Mouse (Mus musculus): ENCODE measurements around the gene Mfsd12. TPM values are rescaled to one million over a fixed set of nuclear protein-coding genes. Genes with fewer than 3 reads are reported as not detected.

Mfsd12 gene
- polyA plus RNA-seq, 1 experiment from 2014 or later, result 11.5 TPM

DNA sequence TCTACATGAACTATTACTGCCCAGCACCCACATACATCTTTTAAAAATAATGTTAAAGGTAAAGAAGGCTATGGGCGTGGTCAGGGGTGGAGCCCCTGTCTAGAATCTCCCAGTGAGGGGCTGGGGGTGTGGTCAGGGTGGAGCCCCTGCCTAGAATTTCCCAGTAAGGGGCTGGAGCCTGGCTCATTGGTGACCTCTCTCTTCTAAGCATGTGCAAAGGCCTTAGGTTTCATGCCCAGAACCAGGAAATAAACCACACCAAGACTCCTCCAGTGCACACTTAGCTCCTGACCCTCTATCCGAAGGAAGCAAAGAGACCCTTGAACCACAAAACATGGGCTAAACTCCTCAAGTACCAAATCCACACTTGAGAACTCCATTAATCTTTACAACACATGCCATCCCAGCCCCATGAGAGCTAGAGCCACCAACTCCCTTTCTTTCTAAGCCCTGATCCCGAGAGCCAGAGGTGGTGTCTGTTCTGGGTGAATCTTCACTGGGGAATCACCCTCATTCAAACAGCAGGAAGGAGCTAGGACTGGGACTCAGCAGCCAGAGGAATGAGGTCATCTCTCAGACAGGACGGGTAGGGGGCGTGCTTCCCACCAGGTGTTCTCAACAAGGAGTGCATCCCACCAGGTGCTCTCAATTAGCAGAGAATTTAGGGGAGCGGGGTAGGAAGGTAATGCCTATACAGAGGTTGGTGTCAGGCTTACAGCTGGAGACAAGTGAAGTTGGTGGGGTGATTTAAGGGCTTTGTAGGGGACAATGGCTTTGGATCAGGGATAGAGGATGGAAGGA lies 19.5 kb downstream of the Mfsd12 start:
- Histone ChIP-seq H3K27me3 (replicated peaks; ENCODE audit: control insufficient read depth, insufficient read depth, low read length) (no peaks in the 10 kb centered on the region), H3K4me1 (replicated peaks; ENCODE audit: control insufficient read depth, insufficient read depth, low read length) (peaks cover 24% of the 10 kb centered on the region), H3K9ac (replicated peaks; ENCODE audit: low read depth, low read length) (peak overlapping the region; percentile 88), H3K9me3 (ENCODE audit: control insufficient read depth, low read length) (no peaks in the 10 kb centered on the region), H3K4me3 (replicated peaks; ENCODE audit: low read length) (peak overlapping the region; percentile 78), H3K27ac (ENCODE audit: low read length) (no peak overlapping the region), H3K36me3 (ENCODE audit: control insufficient read depth, insufficient read depth) (0 out of 2 replicates have a peak, but pooled peaks cover 2% of the 10 kb centered on the region), H3K4me2 (ENCODE audit: low read length) (peak overlapping the region; percentile 89)
- ATAC-seq, result no peak
- 38% methylated on average over 6 of the region's 6 CpGs for WGBS

DNA sequence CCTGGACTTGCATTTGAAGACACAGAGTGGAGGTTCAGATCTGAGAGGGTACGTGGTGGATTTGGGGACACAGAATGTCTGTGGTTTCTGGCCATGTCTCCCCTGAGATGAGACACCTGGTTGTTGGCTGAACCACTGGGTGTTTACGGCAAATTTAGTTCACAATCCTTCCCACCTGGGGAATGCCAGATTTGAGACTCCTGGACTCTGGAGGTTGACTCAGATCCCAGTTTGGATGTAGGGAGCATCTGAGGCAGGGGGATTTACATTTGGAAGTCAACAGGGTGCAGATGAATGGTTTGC lies 20.0 kb downstream of the Mfsd12 start:
- Histone ChIP-seq H3K4me2 (ENCODE audit: low read length) (peak overlapping the region; percentile 89), H3K4me3 (replicated peaks; ENCODE audit: low read length) (peak overlapping the region; percentile 78), H3K4me1 (replicated peaks; ENCODE audit: control insufficient read depth, insufficient read depth, low read length) (peaks cover 24% of the 10 kb centered on the region), H3K9ac (replicated peaks; ENCODE audit: low read depth, low read length) (peak overlapping the region; percentile 88), H3K9me3 (ENCODE audit: control insufficient read depth, low read length) (no peaks in the 10 kb centered on the region), H3K27ac (ENCODE audit: low read length) (no peak overlapping the region), H3K36me3 (ENCODE audit: control insufficient read depth, insufficient read depth) (0 out of 2 replicates have a peak, but pooled peaks cover 2% of the 10 kb centered on the region), H3K27me3 (replicated peaks; ENCODE audit: control insufficient read depth, insufficient read depth, low read length) (no peaks in the 10 kb centered on the region)
- no peak for ATAC-seq
- 49% methylated on average over 2 of the region's 2 CpGs for WGBS

DNA sequence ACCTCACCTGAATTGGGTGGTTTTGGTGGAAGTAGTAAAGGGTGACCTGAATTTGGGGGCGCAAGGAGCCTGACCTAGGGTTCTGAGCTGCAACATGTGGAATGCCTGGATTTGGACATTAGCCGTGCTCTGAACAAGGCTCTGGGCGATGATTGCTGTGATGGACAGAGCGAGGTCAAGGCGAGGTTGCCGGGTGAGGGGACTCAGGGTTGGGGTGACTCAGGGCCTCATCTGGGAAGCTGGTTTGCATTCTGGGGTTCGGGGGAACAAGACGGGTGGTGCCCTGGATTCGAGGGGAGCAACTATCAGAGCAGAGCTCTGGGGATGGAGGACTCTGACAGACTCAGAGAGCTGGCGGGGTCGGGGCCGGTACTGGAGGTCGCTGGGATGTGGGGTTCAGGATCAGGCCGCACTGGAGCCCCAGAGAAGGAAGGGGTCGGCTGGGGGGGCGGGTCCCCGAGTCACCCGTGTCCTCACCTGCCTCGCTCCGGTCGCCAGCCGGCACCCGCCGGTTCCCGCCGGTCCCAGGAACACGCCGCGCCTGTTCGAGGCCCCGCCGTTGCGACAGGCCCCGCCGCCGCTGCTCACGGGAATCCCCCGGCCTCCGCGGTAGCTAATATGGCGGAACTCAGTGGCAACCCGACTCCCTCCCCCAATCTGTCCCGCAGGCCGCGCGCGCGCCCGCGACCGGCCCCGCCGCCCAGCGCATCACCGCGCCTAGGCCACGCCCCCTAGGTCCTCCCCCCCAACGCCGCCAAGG lies 20.7 kb downstream of the Mfsd12 start, which contains the start of gene Fzr1:
Gene Fzr1 (minus strand): TSS at position 724 of the 760 bp plus-strand sequence.
- Histone ChIP-seq H3K4me3 (replicated peaks; ENCODE audit: low read length) (peak within 1 kb of the TSS; percentile 78), H3K4me2 (ENCODE audit: low read length) (peak within 1 kb of the TSS; percentile 89), H3K9ac (replicated peaks; ENCODE audit: low read depth, low read length) (peak within 1 kb of the TSS; percentile 88), H3K36me3 (ENCODE audit: control insufficient read depth, insufficient read depth) (0 out of 2 replicates have a peak, but pooled peaks cover 2% of the 10 kb centered on the region), H3K27me3 (replicated peaks; ENCODE audit: control insufficient read depth, insufficient read depth, low read length) (no peaks in the 10 kb centered on the region), H3K9me3 (ENCODE audit: control insufficient read depth, low read length) (no peaks in the 10 kb centered on the region), H3K27ac (ENCODE audit: low read length) (peak within 1 kb of the TSS; percentile 70), H3K4me1 (replicated peaks; ENCODE audit: control insufficient read depth, insufficient read depth, low read length) (peaks cover 24% of the 10 kb centered on the region)
- WGBS, result under 1% methylated on average over 54 of the region's 59 CpGs
- peak; percentile 64; the same call in 1 of the 2 replicates for ATAC-seq

DNA sequence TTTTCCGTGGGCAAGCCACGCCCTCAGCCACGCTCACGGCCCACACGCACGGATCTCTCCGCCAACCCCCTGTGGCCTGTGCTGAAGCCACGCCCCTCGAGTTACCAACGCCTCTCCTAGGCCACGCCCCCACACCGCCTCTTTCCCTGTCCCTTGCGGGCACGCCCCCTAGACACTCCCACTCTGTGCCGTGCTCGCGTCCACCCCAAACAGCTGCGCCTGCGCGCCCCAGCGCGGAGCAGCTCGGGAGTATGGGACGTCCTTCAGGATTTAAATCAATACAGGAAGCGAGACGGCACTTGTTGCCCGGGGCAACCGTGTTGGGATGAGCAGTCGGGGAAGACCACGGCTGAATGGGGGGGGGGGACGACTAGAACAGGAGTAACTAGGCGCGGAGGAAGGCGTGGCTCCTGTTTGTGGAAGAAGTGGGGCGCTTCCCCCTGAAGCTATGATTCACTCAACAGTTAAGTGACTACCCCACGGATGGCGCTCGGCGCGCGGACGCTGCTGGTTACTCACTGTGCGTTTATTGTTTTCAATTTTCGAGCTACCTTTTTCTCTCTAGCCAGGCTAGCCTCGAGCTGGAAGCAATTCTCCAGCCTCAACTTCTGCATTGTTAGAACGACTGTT lies 21.4 kb downstream of the Mfsd12 start:
- WGBS, result under 1% methylated on average over 46 of the region's 46 CpGs
- Histone ChIP-seq H3K9me3 (ENCODE audit: control insufficient read depth, low read length) (no peaks in the 10 kb centered on the region), H3K9ac (replicated peaks; ENCODE audit: low read depth, low read length) (peak overlapping the region; percentile 40), H3K4me3 (replicated peaks; ENCODE audit: low read length) (peak overlapping the region; percentile 78), H3K36me3 (ENCODE audit: control insufficient read depth, insufficient read depth) (no peaks in the 10 kb centered on the region), H3K27me3 (replicated peaks; ENCODE audit: control insufficient read depth, insufficient read depth, low read length) (no peaks in the 10 kb centered on the region), H3K4me2 (ENCODE audit: low read length) (peak overlapping the region; percentile 66), H3K27ac (ENCODE audit: low read length) (peak overlapping the region; percentile 69), H3K4me1 (replicated peaks; ENCODE audit: control insufficient read depth, insufficient read depth, low read length) (peaks cover 24% of the 10 kb centered on the region)
- ATAC-seq, result peak; percentile 97

DNA sequence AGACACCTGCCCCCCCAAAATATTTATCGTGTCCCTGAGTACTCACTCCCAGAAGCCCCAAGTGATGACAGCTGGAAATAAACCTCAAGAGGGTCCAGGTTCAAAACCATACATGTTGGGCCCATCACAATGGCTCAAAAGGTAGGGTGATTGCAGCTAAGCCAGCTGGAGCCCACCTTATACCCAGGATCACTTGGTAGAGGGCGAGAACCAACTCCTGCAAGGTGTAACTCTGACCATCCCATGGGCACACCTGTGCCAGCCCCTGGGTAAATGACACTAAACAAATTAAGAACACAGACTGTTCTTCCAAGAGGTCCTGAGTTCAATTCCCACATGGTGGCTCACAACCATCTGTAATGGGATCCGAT lies 21.9 kb downstream of the Mfsd12 start:
- H3K27me3 ChIP-seq (replicated peaks; ENCODE audit: control insufficient read depth, insufficient read depth, low read length), result no peaks in the 10 kb centered on the region
- peak overlapping the region; percentile 69 for H3K27ac ChIP-seq (ENCODE audit: low read length)
- H3K36me3 ChIP-seq (ENCODE audit: control insufficient read depth, insufficient read depth), result no peaks in the 10 kb centered on the region
- H3K4me1 ChIP-seq (replicated peaks; ENCODE audit: control insufficient read depth, insufficient read depth, low read length), result peaks cover 24% of the 10 kb centered on the region
- ATAC-seq, result peak; percentile 4; the same call in 1 of the 2 replicates
- H3K4me3 ChIP-seq (replicated peaks; ENCODE audit: low read length), result peak overlapping the region; percentile 78
- peak overlapping the region; percentile 66 for H3K4me2 ChIP-seq (ENCODE audit: low read length)
- H3K9me3 ChIP-seq (ENCODE audit: control insufficient read depth, low read length), result no peaks in the 10 kb centered on the region
- WGBS, result 53% methylated on average over 3 of the region's 3 CpGs
- H3K9ac ChIP-seq (replicated peaks; ENCODE audit: low read depth, low read length), result peak overlapping the region; percentile 40; the same call in 1 of the 2 replicates

DNA sequence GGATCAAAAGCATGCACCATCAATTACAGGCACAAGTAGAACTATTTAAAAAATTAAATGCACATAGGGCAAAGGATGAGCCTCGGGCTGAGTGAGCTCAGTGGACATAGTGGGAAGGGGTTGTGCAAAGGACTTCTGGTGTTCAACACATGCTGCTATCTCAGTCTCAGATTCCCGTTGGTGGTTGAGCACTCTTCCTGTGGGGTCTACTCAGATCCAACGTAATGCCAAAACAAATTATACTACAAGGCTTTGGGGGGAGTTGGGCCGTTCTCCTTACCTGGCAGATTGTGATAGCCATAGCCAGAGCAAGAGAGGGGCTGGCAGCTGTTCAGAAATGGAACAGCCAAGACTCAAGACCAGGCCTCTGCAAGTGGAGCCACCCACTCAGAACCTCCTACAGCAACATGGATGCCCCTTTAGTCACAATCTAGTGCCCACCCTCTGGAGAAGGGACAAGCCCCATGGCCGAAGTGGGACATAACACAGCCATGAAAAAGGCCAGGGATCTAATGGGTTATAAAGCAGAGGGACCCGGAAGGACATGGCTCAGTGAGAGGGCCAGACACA lies 22.6 kb downstream of the Mfsd12 start:
- no peak overlapping the region for H3K9ac ChIP-seq (replicated peaks; ENCODE audit: low read depth, low read length)
- H3K27ac ChIP-seq (ENCODE audit: low read length), result no peak overlapping the region
- ATAC-seq, result no peak
- H3K4me1 ChIP-seq (replicated peaks; ENCODE audit: control insufficient read depth, insufficient read depth, low read length), result peaks cover 25% of the 10 kb centered on the region
- H3K9me3 ChIP-seq (ENCODE audit: control insufficient read depth, low read length), result no peaks in the 10 kb centered on the region
- H3K4me3 ChIP-seq (replicated peaks; ENCODE audit: low read length), result no peak overlapping the region
- H3K27me3 ChIP-seq (replicated peaks; ENCODE audit: control insufficient read depth, insufficient read depth, low read length), result no peaks in the 10 kb centered on the region
- no peaks in the 10 kb centered on the region for H3K36me3 ChIP-seq (ENCODE audit: control insufficient read depth, insufficient read depth)
- WGBS, result 89% methylated on average over 6 of the region's 6 CpGs
- no peak overlapping the region for H3K4me2 ChIP-seq (ENCODE audit: low read length)

DNA sequence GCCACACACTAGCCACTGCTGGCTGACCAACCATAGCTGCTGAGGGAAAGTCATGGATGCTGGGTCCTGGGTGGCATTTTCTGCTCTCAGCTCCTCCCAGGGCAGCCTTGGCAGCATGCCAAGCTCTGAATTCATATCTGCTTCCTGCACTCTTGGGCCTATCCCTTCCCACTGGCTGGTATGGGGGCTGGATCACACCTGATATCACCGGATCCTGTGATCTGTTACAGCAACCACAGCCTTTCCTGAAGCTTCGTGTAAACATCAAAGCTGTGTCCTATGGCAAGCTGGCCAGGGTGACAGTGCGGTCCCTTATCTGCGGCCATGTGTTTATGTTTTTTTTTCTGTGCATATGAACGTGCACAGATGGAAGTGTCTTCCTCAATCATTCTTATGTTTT lies 24.7 kb downstream of the Mfsd12 start:
- peaks cover 6% of the 10 kb centered on the region for H3K36me3 ChIP-seq (ENCODE audit: control insufficient read depth, insufficient read depth)
- H3K9me3 ChIP-seq (ENCODE audit: control insufficient read depth, low read length), result no peaks in the 10 kb centered on the region
- WGBS, result 88% methylated on average over 5 of the region's 5 CpGs
- H3K9ac ChIP-seq (replicated peaks; ENCODE audit: low read depth, low read length), result no peak overlapping the region
- no peak overlapping the region for H3K4me3 ChIP-seq (replicated peaks; ENCODE audit: low read length)
- H3K4me1 ChIP-seq (replicated peaks; ENCODE audit: control insufficient read depth, insufficient read depth, low read length), result peaks cover 21% of the 10 kb centered on the region
- no peak for ATAC-seq
- H3K27me3 ChIP-seq (replicated peaks; ENCODE audit: control insufficient read depth, insufficient read depth, low read length), result no peaks in the 10 kb centered on the region
- H3K4me2 ChIP-seq (ENCODE audit: low read length), result no peak overlapping the region
- no peak overlapping the region for H3K27ac ChIP-seq (ENCODE audit: low read length)

DNA sequence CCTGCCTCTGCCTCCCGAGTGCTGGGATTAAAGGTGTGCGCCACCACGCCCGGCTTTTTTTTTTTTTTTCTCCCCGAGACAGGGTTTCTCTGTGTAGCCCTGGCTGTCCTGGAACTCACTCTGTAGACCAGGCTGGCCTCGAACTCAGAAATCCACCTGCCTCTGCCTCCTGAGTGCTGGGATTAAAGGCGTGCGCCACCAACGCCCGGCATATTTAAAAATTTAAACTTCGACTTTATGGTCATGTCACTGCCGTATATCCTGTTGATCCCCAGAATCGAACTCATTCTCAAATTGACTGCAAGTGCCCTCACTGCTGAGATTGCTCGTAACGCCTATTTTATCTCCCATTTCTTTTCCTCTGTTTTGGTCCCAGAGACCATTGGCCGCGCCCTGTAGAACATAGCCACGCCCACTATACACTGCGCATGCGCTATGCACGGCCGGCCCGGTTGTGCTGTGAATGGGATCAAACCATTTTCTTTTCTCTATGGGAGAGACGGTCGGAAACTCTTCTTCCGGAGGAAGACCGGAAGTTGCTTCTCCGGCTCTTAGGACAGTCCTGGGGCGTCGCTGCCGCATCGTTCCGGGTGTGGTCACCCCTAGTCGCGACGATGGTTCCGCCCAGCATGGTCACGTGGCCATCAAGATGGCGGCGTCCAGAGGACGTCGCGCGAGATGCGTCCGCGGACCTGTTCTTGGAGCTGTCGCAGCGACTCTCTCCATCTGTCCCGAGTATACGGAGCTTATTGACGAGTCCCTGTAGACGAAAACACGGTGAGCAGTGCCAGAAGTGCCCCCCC lies 26.7 kb downstream of the Mfsd12 start, which contains the start of the genes Dohh and Gm48551:
Gene Dohh (plus strand): TSS at position 627 of the 803 bp plus-strand sequence.
Gene Gm48551 (plus strand): TSS at position 665 of the 803 bp plus-strand sequence.
- Histone ChIP-seq H3K27me3 (replicated peaks; ENCODE audit: control insufficient read depth, insufficient read depth, low read length) (no peaks in the 10 kb centered on the region), H3K4me2 (ENCODE audit: low read length) (peak within 1 kb of the TSS; percentile 88), H3K9ac (replicated peaks; ENCODE audit: low read depth, low read length) (peak within 1 kb of the TSS; percentile 74), H3K4me3 (replicated peaks; ENCODE audit: low read length) (peak within 1 kb of the TSS; percentile 92), H3K4me1 (replicated peaks; ENCODE audit: control insufficient read depth, insufficient read depth, low read length) (peaks cover 13% of the 10 kb centered on the region), H3K9me3 (ENCODE audit: control insufficient read depth, low read length) (no peaks in the 10 kb centered on the region), H3K27ac (ENCODE audit: low read length) (peak within 1 kb of the TSS; percentile 87), H3K36me3 (ENCODE audit: control insufficient read depth, insufficient read depth) (peaks cover 17% of the 10 kb centered on the region)
- ATAC-seq, result peak; percentile 96
- WGBS, result 5% methylated on average over 50 of the region's 54 CpGs
